ENCODE assay signal across 28 mouse cellular contexts in the genomic region with DNA sequence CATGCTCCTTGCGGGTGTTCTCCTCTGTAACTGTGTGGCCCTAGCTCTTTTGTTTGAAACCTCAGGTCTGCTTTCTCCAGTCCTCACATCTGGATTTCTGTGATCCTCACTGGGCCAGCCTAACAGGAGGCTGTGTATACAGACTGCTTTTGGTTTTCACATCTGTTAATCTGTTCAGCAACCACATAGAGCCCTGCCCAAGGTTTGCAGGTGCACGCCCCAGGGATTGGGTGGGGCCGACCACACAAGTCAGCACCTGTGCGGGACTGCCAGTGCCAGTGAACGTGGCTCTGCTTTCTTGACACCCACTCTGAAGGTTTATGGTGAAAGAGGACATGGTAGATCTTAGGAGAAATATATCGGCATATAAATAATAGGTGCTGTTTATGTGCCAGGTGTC. TPM values are rescaled to one million over a fixed set of nuclear protein-coding genes. Genes with fewer than 3 reads are reported as not detected.
DNase-seq lines count a peak whose midpoint lies in the region; ATAC-seq and TF ChIP-seq lines count a peak whose summit lies in the region.
"Had no signal": no experiment of that assay in that cellular context is flagged by ENCODE, and none has a peak within 500 bp of the region (broad histone marks: within the 10 kb centered on the region; RNA-seq: fewer than 3 reads in every experiment).

No protein-coding gene starts in this region.

- peak; percentile 79 for ATAC-seq in limb, embryonic 14.5 days (ENCODE audit: low FRiP score, low read depth)
- ATAC-seq: forebrain, embryonic 13.5 days; hindbrain, embryonic 16.5 days; liver, postnatal 0 days; lung, postnatal 0 days; midbrain, embryonic 16.5 days had no signal

- H3K4me1 ChIP-seq in limb, embryonic 14.5 days (ENCODE audit: control insufficient read depth, insufficient read depth, low read length), result peaks cover 17% of the 10 kb centered on the region
- H3K4me1 ChIP-seq in cerebellum, adult 2 months (ENCODE audit: control insufficient read depth, insufficient read depth, low read length), result no peaks in the 10 kb centered on the region
- H3K4me1 ChIP-seq: embryonic facial prominence, embryonic 12.5 days; forebrain, embryonic 13.5 days; heart, embryonic 15.5 days; hindbrain, embryonic 10.5 days; midbrain, embryonic 10.5 days had no signal

- no peak for TF ChIP-seq CTCF in cerebellum, adult 2 months (IDR thresholded peaks at IDR 0.05; ENCODE audit: borderline replicate concordance, insufficient read depth, low read depth, low read length)

- H3K9me3 ChIP-seq in limb, embryonic 14.5 days (ENCODE audit: control insufficient read depth, low read length), result no peaks in the 10 kb centered on the region
- H3K9me3 ChIP-seq: embryonic facial prominence, embryonic 12.5 days; forebrain, embryonic 13.5 days; heart, embryonic 15.5 days; hindbrain, embryonic 10.5 days; kidney, embryonic 15.5 days; midbrain, embryonic 10.5 days had no signal

- H3K36me3 ChIP-seq in limb, embryonic 14.5 days (ENCODE audit: control insufficient read depth, insufficient read depth, low read length), result no peaks in the 10 kb centered on the region
- H3K36me3 ChIP-seq: embryonic facial prominence, embryonic 12.5 days; heart, embryonic 15.5 days; hindbrain, embryonic 10.5 days; kidney, embryonic 15.5 days; midbrain, embryonic 10.5 days had no signal

- no peaks in the 10 kb centered on the region for H3K27me3 ChIP-seq in limb, embryonic 14.5 days (ENCODE audit: control insufficient read depth, insufficient read depth, low read length)
- H3K27me3 ChIP-seq in cerebellum, adult 2 months (ENCODE audit: control insufficient read depth, insufficient read depth, low read length), result no peaks in the 10 kb centered on the region
- H3K27me3 ChIP-seq: embryonic facial prominence, embryonic 12.5 days; forebrain, embryonic 13.5 days; heart, embryonic 15.5 days had no signal

- 37% methylated on average over 6 of the region's 6 CpGs for WGBS in limb, embryonic 14.5 days
- 85% methylated on average over 6 of the region's 6 CpGs for WGBS in cerebellum, adult 2 months

- TF ChIP-seq POLR2A in limb, embryonic 14.5 days (IDR thresholded peaks at IDR 0.05; ENCODE audit: borderline replicate concordance, extremely low read depth, insufficient read depth, insufficient read length), result no peak
- no peak for TF ChIP-seq POLR2A in cerebellum, adult 2 months (IDR thresholded peaks at IDR 0.05; ENCODE audit: borderline replicate concordance, insufficient read depth, low read length)

- no peak overlapping the region for H3K4me2 ChIP-seq in limb, embryonic 14.5 days (replicated peaks; ENCODE audit: low read depth, low read length, severe bottlenecking)
- H3K4me2 ChIP-seq: embryonic facial prominence, embryonic 12.5 days; forebrain, embryonic 13.5 days; heart, embryonic 15.5 days; kidney, embryonic 15.5 days; liver, embryonic 11.5 days had no signal

- H3K4me3 ChIP-seq in limb, embryonic 14.5 days (replicated peaks; ENCODE audit: low read length), result no peak overlapping the region
- H3K4me3 ChIP-seq in cerebellum, adult 2 months (replicated peaks; ENCODE audit: insufficient read depth, low read depth, low read length), result no peak overlapping the region
- H3K4me3 ChIP-seq: embryonic facial prominence, embryonic 12.5 days; erythroblast, embryonic 14.5 days; forebrain, embryonic 13.5 days; gastrocnemius, adult 2 months; heart, embryonic 15.5 days; hindbrain, embryonic 10.5 days; kidney, embryonic 15.5 days; midbrain, embryonic 10.5 days; myocyte had no signal

- H3K9ac ChIP-seq in limb, embryonic 14.5 days (ENCODE audit: low read depth, low read length, severe bottlenecking), result no peak overlapping the region
- H3K9ac ChIP-seq: embryonic facial prominence, embryonic 12.5 days; forebrain, embryonic 13.5 days; heart, embryonic 15.5 days; kidney, embryonic 15.5 days; liver, postnatal 0 days had no signal

- peak; percentile 46 to 47 for DNase-seq in urinary bladder, adult 18-20 months (ENCODE audit: low spot score in 2 of 2)
- DNase-seq in urinary bladder, postnatal 25 days (ENCODE audit: low spot score), result no peak
- DNase-seq in limb, embryonic 14.5 days (ENCODE audit: low spot score), result peak; percentile 48
- DNase-seq in thymus, postnatal 0 days (ENCODE audit: low spot score), result peak; percentile 66
- no peak for DNase-seq in cerebellum, adult 2 months
- DNase-seq in gastrocnemius, adult 18-20 months (ENCODE audit: low spot score), result no peak
- DNase-seq in adrenal gland, postnatal 14 days, result no peak
- DNase-seq: adrenal gland, postnatal 25 days; cerebellum, adult 9-10 months; gastrocnemius, adult 2 months; kidney, adult 11 months; kidney, postnatal 4 days; layer of hippocampus, adult 9-11 months; liver, postnatal 0 days; right cerebral cortex, adult 18-20 months had no signal

- no peak overlapping the region for H3K27ac ChIP-seq in limb, embryonic 14.5 days (replicated peaks; ENCODE audit: low read depth, low read length)
- H3K27ac ChIP-seq in cerebellum, adult 2 months (ENCODE audit: insufficient read depth, low read length), result no peak overlapping the region
- H3K27ac ChIP-seq: embryonic facial prominence, embryonic 12.5 days; forebrain, embryonic 13.5 days; gastrocnemius, adult 2 months; heart, embryonic 15.5 days; hindbrain, embryonic 10.5 days; kidney, embryonic 15.5 days; macrophage; midbrain, embryonic 10.5 days had no signal

RNA-seq across cellular contexts. Expression of a gene that starts 18.6 kb away (rescaled TPM):
- 10.6 and 12.1 TPM in 2 replicates for polyA plus RNA-seq in limb, embryonic 14.5 days (2012; rRNA removed)
- 8.9 and 9.5 TPM in 2 replicates for polyA plus RNA-seq in limb, embryonic 14.5 days (2014; fragmentation: Nextera tagmentation; extraction: Ambion mirVana)
- polyA plus RNA-seq in thymus, postnatal 0 days (2015; fragmentation: Nextera tagmentation; extraction: Ambion mirVana), result 7.0 and 9.1 TPM in 2 replicates
- polyA plus RNA-seq in cerebellum, adult 2 months (2012; rRNA removed), result 11.1 and 11.4 TPM in 2 replicates
- 10 to 100 TPM in 1 of 2 experiments, 1 to 10 TPM in 1; 8.8 to 10.0 TPM for total RNA-seq in gastrocnemius, adult 18-20 months (2021)
- 10.5 TPM in 2 replicates for total RNA-seq in adrenal gland, postnatal 14 days (2021)

RNA-seq across cellular contexts. Expression of a gene that starts 56.9 kb away (rescaled TPM):
- polyA plus RNA-seq in limb, embryonic 14.5 days (2012; rRNA removed), result 35.9 and 42.1 TPM in 2 replicates
- polyA plus RNA-seq in limb, embryonic 14.5 days (2014; fragmentation: Nextera tagmentation; extraction: Ambion mirVana), result 63.3 and 65.4 TPM in 2 replicates
- 86.8 and 89.5 TPM in 2 replicates for polyA plus RNA-seq in thymus, postnatal 0 days (2015; fragmentation: Nextera tagmentation; extraction: Ambion mirVana)
- polyA plus RNA-seq in cerebellum, adult 2 months (2012; rRNA removed), result 20.0 and 20.1 TPM in 2 replicates
- 10 to 100 TPM; 67.1 to 69.8 TPM for total RNA-seq in gastrocnemius, adult 18-20 months (2021)
- 59.1 and 64.9 TPM in 2 replicates for total RNA-seq in adrenal gland, postnatal 14 days (2021)

Comparison
In these comparisons a context has a peak if more than half of its experiments do, and no peak if none do; other contexts are left out.
1. DNase-seq: peak in urinary bladder, adult 18-20 months (2 of 2), limb, embryonic 14.5 days (single experiment) and thymus, postnatal 0 days (single experiment); none in urinary bladder, postnatal 25 days (single experiment), cerebellum, adult 2 months (0 of 2), gastrocnemius, adult 18-20 months (single experiment) and adrenal gland, postnatal 14 days (single experiment).